Mouse (Mus musculus) cerebellum, adult (tissue): ENCODE measurements around the gene AI661453.

Source experiments
- ATAC-seq: cut with Nextera tagmentation; 2 replicates; pipeline ENCODE4 v1.9.2; 2017; ENCODE audit warnings: mild to moderate bottlenecking, moderate library complexity, mixed read lengths; ENCODE audit not compliant: insufficient number of reproducible peaks, low FRiP score, low TSS enrichment

The AI661453 gene

GRCm38 (mm10) chr17:47439396-47440028, 3.1 kb downstream of the AI661453 start:
- no peak for ATAC-seq

DNA sequence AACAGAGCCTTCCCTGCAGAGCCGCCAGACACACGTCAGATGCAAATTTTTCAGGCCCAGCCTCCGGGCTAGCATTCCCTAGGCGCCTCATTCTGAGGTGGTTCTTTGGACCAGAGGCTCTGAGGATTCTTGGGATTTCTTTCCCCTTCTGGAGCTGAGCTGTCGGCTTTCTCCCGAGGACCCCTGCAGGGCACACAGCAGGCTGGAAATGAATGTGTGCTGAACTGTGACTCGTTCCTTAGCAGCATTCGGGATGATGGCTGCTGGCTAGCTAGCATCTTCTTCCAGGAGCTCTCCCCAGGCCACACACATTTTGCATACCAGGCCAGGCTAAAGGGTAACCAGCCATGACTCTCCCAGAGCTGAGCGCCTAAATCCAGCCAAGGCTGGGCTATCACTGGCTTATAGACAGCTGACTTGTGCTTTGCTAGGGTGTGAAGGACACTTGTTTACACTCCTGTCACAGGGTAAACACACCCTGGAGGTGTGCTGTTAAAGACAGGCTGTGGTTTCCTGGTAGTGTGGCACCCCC, 4.0 kb downstream of the AI661453 start:
- no peak for ATAC-seq

- ATAC-seq, result no peak
These were observed 5.1 kb downstream of the AI661453 start for GRCm38 (mm10) chr17:47441296-47442051.

DNA sequence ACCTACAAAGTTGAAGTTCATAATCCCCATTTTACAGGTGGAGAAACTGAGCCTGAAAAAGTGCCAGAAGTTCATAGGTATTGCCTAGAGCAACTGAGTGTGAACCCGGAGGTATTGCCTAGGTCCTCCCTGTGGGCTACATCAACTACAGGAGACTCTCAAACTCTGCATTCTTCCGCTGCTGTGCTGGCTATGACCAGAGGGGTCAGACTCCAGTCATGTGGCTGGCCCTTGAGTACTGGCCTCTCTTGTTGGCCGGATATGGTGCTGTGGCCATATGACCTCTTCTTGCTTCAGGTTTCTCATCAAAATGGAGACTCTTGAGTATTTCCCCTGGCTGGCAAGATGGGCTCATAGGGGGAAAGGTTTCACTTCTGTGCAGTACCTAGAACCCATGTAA, 5.9 kb downstream of the AI661453 start:
- no peak for ATAC-seq

GRCm38 (mm10) chr17:47444113-47444512, 7.7 kb downstream of the AI661453 start:
- ATAC-seq, result no peak

- no peak for ATAC-seq
These were observed 9.1 kb downstream of the AI661453 start for GRCm38 (mm10) chr17:47445518-47445917.

- no peak for ATAC-seq
These were observed 9.6 kb downstream of the AI661453 start for GRCm38 (mm10) chr17:47446025-47446424.

DNA sequence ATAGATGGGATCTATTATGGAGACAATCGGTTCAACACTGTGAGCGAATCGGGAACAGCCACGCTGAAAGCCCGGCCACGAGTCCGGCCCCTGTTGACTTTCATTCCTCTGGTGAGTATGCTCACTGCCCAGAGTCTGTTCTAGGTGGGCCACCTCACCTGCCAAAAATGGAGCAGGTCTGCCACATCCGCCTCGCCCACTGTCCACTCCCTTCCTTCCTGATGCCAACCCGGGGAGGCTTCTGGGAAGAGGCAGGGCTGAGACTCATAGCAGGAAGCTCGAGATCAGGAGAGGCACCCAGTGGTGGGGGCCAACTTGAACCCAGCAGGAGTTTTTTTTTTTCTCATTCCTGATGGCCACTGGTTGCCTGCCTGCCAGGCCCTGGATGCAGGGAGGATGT, 10.1 kb downstream of the AI661453 start:
- no peak for ATAC-seq

- no peak for ATAC-seq
These were observed 12.3 kb downstream of the AI661453 start for GRCm38 (mm10) chr17:47448523-47449372.

- no peak for ATAC-seq
These were observed 13.0 kb downstream of the AI661453 start for GRCm38 (mm10) chr17:47449432-47449831.

DNA sequence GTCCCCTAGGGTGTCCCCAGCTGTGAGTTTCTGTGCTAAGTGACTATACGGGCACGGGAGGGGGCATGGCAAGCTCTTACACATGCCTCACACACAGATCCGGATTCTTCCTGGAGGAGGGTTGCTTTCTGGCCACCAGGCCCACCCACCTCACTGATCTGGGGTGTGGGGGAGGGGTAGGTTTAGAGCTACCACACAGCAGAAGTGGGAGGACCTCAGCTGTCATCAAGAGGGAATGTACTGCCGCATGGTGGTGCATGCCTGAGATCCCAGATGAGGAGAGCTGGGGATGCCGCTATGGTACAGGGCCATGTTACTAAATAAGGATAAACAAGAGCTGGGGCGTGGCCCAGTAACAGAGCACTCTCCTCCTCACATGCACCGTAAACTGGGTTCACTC, 13.8 kb downstream of the AI661453 start:
- ATAC-seq, result no peak

GRCm38 (mm10) chr17:47450880-47451565, 14.6 kb downstream of the AI661453 start:
- no peak for ATAC-seq

- no peak for ATAC-seq
These were observed 16.5 kb downstream of the AI661453 start for GRCm38 (mm10) chr17:47452886-47453285.

- no peak for ATAC-seq
These were observed 18.3 kb downstream of the AI661453 start for GRCm38 (mm10) chr17:47454675-47455074.

DNA sequence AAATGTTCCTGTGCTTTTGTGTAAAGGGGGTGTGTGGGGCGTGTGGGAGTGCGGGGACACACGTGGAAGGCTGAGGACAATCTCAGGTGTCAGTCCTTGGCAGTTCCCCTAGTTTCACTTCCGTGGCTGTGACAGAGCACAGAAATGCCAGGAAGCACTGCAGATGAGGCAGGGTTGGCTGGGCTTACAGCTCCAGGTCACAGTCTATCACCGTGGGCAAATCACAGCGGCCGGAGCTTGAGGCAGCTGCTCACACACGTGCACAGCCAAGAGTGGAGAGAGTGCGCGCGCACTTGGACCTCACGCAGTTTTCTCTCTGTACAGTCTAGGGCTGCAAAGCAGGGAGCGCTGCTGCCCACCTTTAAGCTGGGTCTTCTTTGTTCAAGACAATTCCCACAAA, 21.9 kb downstream of the AI661453 start:
- ATAC-seq, result no peak

- ATAC-seq, result no peak
These were observed 22.5 kb downstream of the AI661453 start for GRCm38 (mm10) chr17:47458936-47459335.

- ATAC-seq, result no peak
These were observed 23.0 kb downstream of the AI661453 start for GRCm38 (mm10) chr17:47459341-47459919.

- no peak for ATAC-seq
These were observed 25.3 kb downstream of the AI661453 start for GRCm38 (mm10) chr17:47461688-47462087.

- no peak for ATAC-seq
These were observed 25.8 kb downstream of the AI661453 start for GRCm38 (mm10) chr17:47462209-47462608.
